Mouse (Mus musculus) brain, embryonic 14.5 days (tissue): ENCODE measurements at regions not wholly inside any gene's neighbourhood (a gene's known extent, or its start where the extent isn't known, plus 50 kb on each side); places are given as distances from the start of the nearest gene placed in this dataset.

Experiments
- CTCF ChIP-seq: fragments of 200-500 bp; IDR thresholded peaks from 2 replicates; pipeline ENCODE4 v1.5.1; 2012; ENCODE audit warnings: inconsistent platforms, mild to moderate bottlenecking, moderate library complexity, borderline replicate concordance; ENCODE audit not compliant: insufficient read depth, insufficient read length; ENCODE audit errors: extremely low read depth
- POLR2A ChIP-seq: fragments of 200-500 bp; IDR thresholded peaks from 2 replicates; pipeline ENCODE4 v1.6.1; 2012; ENCODE audit warnings: mild to moderate bottlenecking, inconsistent platforms, borderline replicate concordance; ENCODE audit not compliant: poor library complexity, insufficient read depth, insufficient read length, severe bottlenecking; ENCODE audit errors: extremely low read depth

GRCm38 (mm10) chr9:52294699-52295098, 126.3 kb upstream of the Zc3h12c start:
- TF ChIP-seq POLR2A (no peak), CTCF (no peak)
